Mouse (Mus musculus) c-Kit-positive CD71-negative TER-119-negative erythroid progenitor cells, embryonic 14.5 days (primary cell): ENCODE results near the gene Scd3.

Source experiments
- DNase-seq: peaks from one replicate; pipeline ENCODE4 v3.0.0-alpha.2; 2013; ENCODE audit warnings: low read depth

The Scd3 gene

DNA sequence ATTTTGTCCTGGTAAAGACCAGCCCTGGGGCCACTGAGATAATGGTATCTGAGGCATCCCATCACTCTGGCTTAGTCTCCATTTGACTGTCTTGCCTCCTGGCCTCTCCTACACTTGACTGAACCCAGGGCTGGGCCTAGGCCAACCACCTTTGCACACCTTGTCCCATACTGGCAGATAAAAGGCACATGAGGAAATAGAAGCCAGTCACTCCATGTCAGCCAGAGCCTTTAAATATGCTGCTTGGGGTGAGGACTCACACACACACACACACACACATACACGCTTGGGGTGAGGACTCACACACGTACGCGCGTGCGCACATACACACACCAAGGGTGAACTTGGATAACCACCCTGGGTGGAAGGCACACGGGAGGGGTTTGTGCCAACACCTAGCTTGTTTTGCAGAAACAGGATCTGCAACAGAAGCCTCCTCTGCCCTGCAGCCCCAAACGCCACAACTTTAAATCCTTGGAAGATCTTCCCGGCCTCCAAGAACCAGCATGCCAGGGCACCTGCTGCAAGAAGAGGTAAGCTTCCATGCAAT lies at the start of gene Scd3:
Scd3 (plus strand) TSS at position 255 of the 550 bp plus-strand sequence.
- no peak for DNase-seq

DNA sequence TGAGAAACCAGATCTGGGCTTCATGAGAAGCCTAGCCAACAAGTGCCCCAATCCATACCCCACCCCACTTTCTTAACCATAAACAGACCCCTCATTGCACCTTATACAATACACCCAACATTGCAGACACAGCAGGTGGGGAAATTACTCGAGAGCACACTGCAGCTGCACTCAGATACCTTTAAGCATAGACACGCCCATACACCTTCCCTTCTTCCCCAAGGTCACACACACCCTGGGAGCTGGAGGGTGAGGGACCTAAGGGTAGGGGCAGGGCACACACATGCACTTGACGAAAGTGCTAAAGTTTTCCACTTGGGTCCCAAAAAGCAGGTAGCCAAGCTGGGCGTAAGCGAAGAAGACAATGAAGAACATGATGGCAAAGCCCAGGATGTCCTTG lies 49.3 kb upstream of the Scd3 start:
- DNase-seq: no peak

DNA sequence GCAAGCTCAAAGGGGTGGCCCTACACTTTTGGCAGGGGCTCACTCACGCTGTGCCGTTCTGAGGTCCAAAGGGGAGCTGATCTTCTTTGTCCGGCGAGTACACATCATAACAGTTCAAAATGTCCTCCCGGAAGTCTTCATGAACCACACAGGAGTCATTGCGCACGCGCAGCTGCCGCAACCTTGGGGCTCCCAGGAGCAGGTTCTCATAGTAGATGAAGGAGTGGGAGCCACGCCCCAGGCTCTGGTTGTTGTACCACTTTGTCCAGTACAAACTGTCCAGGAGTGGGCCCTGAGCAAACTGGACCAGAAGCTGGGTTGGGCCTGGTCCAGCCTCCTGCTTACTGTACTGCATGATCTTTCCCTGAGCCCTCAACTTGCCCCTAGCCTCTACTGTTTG lies 46.1 kb upstream of the Scd3 start:
- DNase-seq: no peak

DNA sequence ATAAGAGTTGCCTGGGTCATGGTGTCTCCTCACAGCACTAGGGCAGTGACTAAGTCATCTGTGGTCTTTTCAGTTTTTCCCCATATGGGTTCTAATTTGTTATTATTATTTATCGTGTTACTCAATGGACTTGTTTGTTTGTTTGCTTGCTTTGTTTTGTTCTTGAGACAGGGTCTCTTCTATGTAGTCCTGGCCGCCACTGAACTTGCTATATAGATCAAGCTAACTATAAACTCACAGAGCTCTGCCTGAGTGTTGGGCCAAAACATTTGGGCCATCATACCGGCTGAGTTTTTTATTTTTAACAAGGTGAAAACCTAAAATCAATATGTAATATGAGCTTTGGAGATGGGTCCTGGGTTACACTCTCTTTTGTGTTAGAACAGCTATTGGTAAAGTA lies 43.7 kb upstream of the Scd3 start:
- DNase-seq: no peak

DNA sequence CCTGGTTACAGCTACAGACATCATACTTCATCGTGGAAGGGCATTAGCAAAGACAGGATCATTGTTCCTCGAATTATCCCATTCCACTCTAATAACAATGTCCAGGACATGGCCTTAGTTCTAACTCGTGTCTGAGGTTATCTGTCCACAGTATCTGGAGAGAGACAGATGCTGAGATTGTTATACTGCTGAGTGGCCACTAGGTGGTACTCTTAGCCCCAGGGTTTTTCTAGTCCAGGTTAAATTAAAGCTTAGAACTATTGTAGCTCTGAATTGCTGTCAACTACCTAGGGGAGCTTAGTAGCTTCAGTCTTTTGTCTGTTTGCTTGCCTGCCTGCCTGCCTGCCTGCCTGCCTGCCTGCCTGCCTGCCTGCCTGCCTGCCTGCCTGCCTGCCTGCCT lies 41.6 kb upstream of the Scd3 start:
- no peak for DNase-seq

- no peak for DNase-seq
Measured at GRCm38 (mm10) chr19:44174835-44175234, 28.2 kb upstream of the Scd3 start.

GRCm38 (mm10) chr19:44176741-44177140 lies 26.3 kb upstream of the Scd3 start:
- no peak for DNase-seq

- DNase-seq: no peak
Measured at GRCm38 (mm10) chr19:44180502-44180901, 22.6 kb upstream of the Scd3 start.

DNA sequence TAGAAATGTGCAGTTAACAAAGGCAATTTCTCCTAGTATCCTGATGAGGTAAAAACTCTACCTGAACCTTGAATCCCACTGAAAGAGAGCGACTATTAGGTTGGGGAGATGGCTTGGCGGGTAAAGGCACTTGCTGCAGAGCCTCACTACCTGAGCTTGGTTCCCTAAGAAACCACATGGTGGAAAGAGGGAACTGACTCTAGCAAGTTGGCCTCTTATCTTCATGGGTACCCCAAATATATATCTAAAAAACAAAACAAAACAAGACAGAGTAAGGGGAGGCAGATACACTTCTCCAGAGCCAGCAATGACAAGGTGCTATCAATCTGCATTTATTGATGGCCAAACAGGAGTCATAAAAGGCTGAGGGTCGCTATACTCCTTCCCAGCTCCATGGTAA lies 19.1 kb upstream of the Scd3 start:
- no peak for DNase-seq

GRCm38 (mm10) chr19:44189056-44189455 lies 14.0 kb upstream of the Scd3 start:
- DNase-seq: no peak

- no peak for DNase-seq
Measured at GRCm38 (mm10) chr19:44192342-44192741, 10.7 kb upstream of the Scd3 start, which contains the start of gene Pkd2l1. Gene Pkd2l1 (minus strand): TSS chr19:44192442.

DNA sequence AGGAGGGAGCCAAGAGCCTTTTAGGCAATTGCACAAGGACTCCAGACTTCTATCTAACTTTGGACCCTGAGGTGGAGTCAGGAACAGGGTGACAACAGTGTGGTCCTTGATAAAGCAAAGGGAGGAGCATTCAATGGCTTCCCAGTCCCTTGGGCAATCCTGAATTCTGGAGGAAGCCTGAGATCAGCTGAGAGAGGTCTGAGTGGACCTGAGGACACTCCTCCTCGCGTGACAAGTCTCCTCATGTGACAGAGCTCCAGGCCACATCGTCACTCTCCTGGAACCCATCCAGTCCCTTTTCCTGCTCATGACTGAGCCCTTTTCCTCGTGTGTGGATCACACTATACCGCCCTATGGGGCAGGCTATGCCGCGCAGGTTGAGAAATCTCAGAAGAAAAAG lies 9.2 kb upstream of the Scd3 start:
- DNase-seq: no peak

GRCm38 (mm10) chr19:44195138-44195537 lies 7.9 kb upstream of the Scd3 start:
- DNase-seq: peak; percentile 63

DNA sequence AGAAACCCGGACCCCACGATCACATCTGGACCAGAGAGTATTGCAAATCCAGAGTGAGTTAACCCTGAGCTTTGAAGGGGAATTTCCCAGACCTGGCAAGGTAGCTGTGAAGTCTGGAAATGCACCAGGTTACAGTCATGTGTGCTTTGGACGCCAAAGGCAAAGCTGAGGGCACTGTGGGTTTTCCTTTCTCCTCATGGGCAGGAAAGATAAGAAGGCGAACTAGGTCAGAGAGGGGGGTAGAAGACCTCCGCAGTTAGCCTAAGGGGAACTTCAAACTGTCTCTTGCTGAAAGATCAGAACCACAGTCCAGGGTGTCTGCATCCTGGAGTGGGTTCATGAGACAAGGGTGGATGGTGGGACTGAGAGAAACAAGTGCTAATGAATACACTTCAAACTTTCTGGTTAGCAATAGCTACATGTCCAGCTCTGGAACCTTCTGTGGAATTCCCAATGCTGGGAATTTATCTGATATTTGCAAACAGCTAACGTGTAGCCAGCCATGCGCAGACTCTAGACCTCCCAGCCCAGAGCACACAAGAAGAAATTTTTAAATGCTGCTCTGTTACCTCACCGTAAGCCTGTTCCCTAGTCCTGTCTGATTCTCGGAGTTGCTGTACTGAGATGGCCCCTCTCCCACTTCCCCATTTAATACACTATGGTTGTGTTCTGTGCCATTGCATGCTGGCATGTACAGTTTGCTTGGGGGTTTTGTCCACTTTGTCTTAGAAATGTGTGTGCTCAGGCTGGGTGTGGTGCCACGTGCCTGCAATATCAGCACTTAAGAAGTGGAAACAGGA lies 5.8 kb upstream of the Scd3 start:
- no peak for DNase-seq

DNA sequence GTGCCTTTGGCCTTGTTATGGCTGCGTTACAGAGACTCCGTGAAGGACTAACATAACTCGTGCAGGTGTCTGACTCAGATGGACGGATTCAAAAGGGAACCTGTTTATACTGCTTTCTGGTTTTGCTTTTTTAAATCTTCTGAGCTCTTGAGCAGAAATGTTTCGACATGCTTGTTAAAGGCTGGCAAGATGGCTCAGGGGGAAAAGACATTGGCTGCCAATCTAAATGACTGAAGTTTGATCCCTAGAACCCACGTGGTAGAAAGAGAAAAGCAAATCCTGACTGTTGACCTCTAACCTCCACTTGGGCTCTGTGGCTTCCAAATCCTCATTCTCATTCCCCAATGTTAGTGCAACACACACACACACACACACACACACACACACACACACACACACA lies 4.6 kb upstream of the Scd3 start:
- no peak for DNase-seq

DNA sequence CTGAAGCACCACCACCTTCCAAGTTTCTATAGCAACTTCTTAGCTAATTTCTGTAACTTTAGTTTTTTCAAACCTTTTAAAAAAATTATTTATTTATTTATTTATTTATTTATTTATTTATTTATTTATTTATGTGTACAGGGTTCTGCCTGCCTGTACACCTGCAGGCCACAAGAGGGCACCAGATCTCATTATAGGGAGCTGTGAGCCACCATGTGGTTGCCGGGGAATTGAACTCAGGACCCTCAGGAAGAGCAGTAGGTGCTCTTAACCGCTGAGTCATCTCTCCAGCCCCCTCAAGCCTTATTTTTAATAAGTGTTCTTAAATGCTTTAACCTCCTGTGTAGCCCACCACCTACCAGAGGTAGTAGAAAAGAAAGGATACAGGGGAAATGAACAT lies 4.1 kb upstream of the Scd3 start:
- no peak for DNase-seq

GRCm38 (mm10) chr19:44207079-44207478 lies 4.0 kb downstream of the Scd3 start:
- DNase-seq: no peak

GRCm38 (mm10) chr19:44215255-44215654 lies 12.2 kb downstream of the Scd3 start:
- DNase-seq: no peak

GRCm38 (mm10) chr19:44217958-44218525 lies 15.0 kb downstream of the Scd3 start:
- DNase-seq: no peak

GRCm38 (mm10) chr19:44225728-44226127 lies 22.7 kb downstream of the Scd3 start:
- peak; percentile 51 for DNase-seq

DNA sequence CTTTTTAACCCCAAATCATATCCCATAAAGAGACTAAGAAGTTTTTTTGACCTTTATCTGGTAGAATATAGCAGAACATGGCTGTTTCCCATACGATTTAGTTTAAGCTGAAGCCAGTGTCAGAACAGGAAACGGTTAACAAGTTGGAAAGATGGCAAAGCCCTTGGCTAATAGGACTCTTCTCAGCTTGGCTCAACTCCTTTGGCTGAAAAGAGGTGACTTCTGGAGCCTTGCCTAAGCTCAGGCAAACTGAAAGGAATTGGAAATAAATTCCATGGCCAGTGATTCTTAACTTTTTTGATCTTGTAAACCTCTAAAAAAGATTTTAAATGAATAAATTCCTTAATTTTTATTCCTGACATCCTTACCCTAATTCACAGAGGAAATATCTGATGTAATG lies 26.7 kb downstream of the Scd3 start:
- no peak for DNase-seq

DNA sequence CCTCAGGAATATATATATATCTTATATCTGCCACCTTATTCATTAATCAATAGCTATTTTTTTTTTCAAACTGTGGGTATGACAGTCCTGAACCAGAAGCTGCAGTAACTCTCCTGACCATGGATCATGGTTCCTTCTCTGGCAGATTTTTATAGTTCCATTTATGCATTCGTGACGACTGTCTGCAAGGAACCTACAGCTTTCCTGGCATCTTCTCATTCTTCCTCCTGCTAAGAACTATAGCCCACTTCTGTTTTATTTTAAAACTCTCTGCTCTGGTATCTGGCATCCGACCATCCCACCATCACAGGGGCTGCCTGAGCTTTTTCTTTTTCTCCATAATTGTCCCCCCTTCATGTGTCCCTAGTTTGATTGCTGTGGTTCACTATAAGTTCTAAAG lies 27.1 kb downstream of the Scd3 start:
- no peak for DNase-seq

GRCm38 (mm10) chr19:44231608-44232151 lies 28.6 kb downstream of the Scd3 start:
- DNase-seq: no peak
